Mouse (Mus musculus) CD4-positive naive resting alpha-beta T cell, adult 57 days (primary cell): ENCODE results near the gene Lrrc37a. TPM values are rescaled to one million over a fixed set of nuclear protein-coding genes. Genes with fewer than 3 reads are reported as not detected.

Experiments used
- total RNA-seq: library from RNA; stranded (reverse); gene quantifications from one replicate; pipeline ENCODE4 v1.2.4, GENCODE M21; 2023

Lrrc37a gene
- not detected for total RNA-seq

GRCm38 (mm10) chr11:103504497-103504896, at the start of gene Lrrc37a:
Gene Lrrc37a (minus strand): TSS chr11:103504597.

DNA sequence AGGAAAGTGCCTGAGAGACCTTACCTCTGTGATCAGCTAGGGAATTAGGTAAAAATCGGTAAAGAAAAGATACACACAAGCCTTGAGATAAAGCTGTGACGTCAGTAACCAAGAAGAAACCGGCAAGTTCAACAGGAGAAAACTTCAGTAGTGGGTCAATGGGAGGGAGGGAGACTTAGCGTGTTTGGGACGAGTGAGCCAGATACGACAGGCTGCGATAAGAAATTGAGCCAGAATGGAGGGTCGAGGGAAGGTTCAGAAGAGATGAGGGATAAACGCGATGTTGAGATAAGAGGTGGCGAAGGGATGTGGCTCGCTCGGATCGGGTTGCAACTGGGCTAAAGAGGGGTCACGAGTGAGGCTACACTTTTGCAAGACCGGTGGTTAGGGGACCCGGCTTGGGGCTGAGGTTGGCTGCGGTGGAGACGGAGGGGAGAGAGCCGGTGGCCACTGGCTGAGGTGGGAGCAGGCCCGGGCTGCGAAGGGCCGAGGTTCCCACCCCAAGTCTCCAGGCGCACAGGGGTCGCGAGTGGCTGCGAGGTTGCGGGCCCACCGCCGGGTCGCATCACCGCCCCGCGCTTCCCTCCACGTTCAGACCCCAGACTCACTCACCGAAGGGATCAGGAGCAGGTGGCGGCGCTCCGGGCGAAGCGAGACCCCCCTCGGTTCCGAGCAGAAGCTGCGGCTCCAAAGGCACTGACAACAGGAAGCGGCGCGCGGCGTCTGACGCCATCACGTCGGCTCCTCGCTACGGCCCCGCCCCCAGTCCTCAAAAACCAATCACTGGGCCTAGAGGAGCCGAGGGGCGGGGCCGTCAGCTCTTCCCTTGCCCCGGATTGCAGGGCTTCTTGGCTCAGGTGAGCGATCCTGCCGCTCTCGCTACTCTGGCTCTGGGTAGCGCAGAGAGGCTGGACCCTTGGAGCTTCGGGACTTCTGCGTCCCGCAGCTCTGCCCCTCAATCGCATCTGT, 92.1 kb downstream of the Lrrc37a start, which contains the start of gene Plekhm1:
TSS of gene Plekhm1 (minus strand) at position 707 of the 969 bp plus-strand sequence.

Other genes starting within 250 kb of the Lrrc37a start
- 68.2 TPM for gene Map3k14, start 237.1 kb downstream of the Lrrc37a start, total RNA-seq
- gene Arhgap27, start 140.9 kb downstream of the Lrrc37a start, total RNA-seq = 65.6 TPM
- 40.0 TPM for gene Plekhm1, start 91.9 kb downstream of the Lrrc37a start, total RNA-seq
- gene Gm884, start 116.5 kb upstream of the Lrrc37a start, total RNA-seq = not detected
- 0.68 TPM for gene Lyzl6, start 134.3 kb upstream of the Lrrc37a start, total RNA-seq
- not detected for gene Rprml, start 145.0 kb upstream of the Lrrc37a start, total RNA-seq
- gene Gosr2, start 193.3 kb upstream of the Lrrc37a start, total RNA-seq = 56.2 TPM
- gene Wnt9b, start 245.2 kb upstream of the Lrrc37a start, total RNA-seq = not detected